Mouse (Mus musculus): ENCODE results near the gene Dusp16. TPM values are rescaled to one million over a fixed set of nuclear protein-coding genes. Genes with fewer than 3 reads are reported as not detected.

The Dusp16 gene
- total RNA-seq, 2 experiments from 2014 or later: 22.6 to 22.7 TPM

DNA sequence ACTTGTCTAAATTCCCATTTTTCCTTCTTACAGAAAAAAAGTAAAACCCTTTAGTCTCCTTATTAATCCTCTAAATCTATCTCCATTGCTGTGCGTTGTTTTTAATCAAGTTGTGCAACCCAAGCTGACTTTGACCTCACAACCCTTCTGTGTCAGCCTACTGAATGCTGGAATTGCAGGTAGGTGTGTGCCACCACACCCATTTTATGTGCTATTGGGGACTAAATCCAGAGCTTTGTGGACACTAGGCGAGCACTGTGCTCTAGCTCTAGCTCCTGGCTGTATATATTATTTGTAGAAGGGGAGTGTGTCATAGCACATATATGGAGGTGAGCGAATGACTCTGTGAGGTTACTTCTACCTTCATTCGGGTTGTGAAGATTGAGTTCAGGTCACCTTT, 41.3 kb downstream of the Dusp16 start:
- intact Hi-C loops (cut with DNase I): no loop called here
- DNase-seq: no peak

DNA sequence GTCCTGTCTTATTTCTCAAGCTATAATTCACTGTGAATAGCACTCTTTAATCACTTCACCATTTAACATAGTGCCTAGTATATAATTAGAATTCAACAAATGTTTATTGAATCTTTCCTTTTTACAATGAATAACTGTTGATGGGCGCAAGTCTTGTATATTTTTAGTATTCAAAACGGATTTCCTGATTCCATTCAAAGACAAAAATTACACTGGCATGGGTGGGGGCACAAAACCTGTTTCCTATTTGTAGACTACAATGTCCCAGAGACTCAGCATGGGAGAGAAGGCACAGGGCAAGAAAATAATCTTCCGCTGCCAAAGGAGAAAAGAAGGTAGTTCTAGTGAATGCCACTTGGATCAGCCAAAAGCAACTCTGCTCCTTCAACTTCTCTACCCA, 44.3 kb downstream of the Dusp16 start:
- intact Hi-C loops (cut with DNase I): no loop called here

DNA sequence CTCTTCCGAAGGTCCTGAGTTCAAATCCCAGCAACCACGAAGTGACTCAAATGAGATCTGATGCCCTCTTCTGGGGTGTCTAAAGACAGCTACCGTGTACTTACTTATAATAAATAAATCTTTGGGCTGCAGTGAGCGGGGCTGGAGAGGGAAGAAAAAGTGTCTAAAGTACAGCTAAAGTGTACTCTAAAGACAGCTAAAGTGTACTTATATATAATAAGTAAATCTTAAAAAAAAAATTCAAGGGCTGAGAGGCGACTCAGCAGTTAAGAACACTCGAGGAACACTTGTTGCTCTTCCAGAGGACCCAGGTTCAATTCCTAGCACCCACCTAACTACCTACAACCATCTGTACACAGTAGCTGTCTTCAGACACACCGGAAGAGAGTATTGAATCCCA, 46.5 kb downstream of the Dusp16 start:
- no peak for DNase-seq
- intact Hi-C loops (cut with DNase I): no loop called here

More for the DNA sequence above, 44.3 kb downstream of the Dusp16 start:
- DNase-seq: no peak

DNA sequence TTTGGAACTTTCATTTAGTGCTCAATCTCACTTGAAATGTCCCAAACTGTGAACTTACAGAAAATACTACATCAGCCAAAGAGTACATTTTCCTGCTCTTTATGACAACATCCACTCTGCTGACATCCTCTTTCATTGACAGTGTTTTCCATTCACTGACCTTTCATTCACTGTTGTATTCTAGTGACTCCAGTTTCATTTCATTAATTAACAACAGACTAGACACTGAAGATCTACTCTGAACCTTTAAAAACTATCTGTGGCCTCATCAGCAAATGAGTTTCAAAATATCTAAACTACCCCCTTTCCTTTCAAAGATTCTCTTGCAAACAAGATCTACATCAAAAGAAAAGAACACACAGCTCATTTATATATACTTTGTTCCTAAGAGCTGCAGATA, 48.9 kb downstream of the Dusp16 start:
- intact Hi-C loops (cut with DNase I): no loop called here

DNA sequence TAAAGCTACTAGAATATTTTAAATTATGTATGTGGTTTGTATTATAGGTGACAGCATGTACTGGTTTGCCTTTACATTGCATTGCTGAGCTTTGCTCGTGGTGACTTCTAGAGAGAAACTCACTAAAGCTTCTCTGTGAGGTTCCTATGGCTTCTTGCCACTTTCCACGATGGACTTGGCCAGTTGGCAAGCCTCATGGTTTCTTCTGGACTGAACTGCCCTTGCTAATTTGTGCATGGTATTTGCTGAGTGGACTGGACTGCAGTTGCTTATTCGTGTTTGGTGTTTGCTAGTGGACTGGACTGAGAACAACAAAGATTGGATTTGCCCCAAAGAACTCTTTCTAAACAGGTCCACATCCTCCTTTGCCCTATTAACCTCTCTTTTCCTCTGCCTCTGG, 55.6 kb downstream of the Dusp16 start:
- peak in 1 of 2 experiments; percentile 28 for DNase-seq
- intact Hi-C loops (cut with DNase I): loop anchor here (5.0 kb wide), 1 partner anchor 55 kb away; the partner anchor contains the start of gene Dusp16

More for the DNA sequence above, 48.9 kb downstream of the Dusp16 start:
- DNase-seq: no peak

DNA sequence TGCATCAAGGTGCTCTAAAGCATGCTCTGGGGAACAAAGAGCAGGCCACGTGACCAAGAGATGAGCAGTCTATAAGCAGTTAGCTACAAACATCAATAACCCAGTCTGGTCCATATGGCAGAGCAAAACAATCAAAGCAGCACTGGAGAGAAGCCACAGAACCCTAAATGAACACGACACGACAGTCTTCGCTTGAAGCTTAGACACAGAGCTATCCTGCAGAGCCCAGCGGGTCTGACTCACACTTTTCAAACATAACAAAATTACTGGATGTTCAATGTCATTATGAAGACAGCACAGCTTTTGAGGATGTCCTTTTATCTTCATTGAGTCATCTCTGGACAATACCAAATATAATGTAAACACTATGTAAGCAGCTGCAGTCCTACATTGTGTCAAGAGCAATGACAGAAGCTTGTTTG, 58.6 kb downstream of the Dusp16 start:
- DNase-seq: no peak
- intact Hi-C loops (cut with DNase I): no loop called here

DNA sequence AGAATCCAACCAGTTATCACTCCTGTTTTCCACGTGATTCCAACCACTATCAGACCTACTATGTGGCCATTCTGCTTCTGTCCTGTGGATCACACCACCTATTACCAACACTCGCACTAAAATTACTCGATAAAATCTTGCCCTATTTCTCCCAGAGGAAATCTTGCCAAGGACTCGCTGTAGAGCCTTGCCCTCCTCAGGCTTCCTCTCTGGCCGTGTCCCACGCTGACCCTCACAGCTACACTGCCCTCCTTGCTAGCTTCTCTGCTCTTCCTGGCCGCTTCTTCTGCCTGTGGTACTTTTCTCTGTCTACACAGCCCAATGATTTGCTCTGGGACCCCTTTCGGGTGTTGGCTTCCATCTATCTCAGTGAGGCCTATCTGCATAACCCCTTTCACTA, 59.6 kb downstream of the Dusp16 start:
- intact Hi-C loops (cut with DNase I): no loop called here
- no peak for DNase-seq

DNA sequence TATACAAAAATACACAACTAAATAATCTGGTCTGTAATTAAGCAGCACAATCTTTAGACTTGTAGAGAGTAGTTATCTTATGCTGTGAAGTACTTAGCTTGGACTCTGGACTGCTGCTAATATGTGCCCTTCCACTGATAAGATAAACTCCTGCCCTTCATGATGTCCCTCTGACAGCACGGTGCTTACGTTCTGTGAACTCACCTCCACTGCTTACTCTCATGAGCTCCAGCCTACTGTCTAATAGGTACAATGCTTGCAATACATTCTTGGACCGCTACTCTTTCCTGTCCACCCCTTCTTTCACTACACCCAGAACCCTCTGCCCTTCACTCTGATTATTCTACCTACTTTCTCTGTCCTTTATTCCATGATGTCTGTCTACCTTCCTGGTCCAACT, 61.4 kb downstream of the Dusp16 start:
- no peak for DNase-seq
- intact Hi-C loops (cut with DNase I): no loop called here

DNA sequence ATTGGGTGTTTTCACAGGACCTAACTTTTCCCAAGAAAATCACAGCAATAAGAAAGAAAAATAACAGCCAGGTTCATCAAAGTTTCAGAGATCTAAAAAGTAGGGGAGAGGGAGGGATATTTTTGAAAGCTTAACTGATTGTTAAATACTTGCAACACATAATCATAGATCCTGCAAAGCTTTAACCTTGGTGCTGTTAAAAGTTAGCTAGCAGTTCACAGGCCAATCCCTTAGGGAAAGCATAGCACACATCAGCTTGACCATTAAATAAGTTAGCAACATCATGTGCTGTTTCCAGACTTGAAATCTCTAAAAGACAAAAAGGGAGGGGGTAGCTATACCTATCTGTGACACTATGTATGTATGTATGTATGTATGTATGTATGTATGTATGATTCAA, 67.0 kb downstream of the Dusp16 start:
- intact Hi-C loops (cut with DNase I): no loop called here

DNA sequence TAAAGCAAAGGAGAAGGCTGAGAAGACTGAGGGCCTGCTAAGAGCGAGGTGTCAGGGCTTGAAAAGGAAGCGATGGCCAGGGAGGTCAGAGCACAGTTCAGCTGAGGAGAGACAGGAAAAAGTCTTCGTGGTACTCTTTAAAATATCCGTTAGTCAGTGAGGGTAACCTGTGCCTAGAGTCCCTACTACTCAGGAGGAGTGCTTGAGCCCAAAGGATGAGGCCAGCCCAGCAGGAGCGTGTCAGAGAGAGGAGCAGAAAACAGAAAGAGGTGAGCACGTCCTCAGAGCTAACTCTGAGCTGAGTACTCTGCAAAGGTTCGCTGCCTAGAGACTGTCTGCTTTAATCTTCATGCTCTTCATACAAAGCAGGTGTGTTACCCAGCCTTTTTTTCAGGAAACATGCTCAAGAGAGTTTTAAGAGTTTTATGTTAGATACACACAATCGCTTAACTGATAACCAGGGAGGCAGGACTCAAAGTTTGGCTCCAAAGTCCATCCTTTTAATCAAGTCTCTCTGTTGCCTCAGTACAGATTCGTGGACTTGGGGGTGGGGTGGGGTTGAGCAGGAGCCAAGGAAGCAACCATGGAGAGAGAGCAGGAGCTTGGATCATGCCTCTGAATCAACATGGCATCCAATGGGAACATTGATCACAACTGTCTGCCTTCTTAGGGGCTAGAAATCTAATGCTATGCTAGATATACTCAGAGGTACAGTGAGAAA, 68.4 kb downstream of the Dusp16 start:
- intact Hi-C loops (cut with DNase I): no loop called here
- DNase-seq: no peak

More for the DNA sequence above, 67.0 kb downstream of the Dusp16 start:
- DNase-seq: no peak

DNA sequence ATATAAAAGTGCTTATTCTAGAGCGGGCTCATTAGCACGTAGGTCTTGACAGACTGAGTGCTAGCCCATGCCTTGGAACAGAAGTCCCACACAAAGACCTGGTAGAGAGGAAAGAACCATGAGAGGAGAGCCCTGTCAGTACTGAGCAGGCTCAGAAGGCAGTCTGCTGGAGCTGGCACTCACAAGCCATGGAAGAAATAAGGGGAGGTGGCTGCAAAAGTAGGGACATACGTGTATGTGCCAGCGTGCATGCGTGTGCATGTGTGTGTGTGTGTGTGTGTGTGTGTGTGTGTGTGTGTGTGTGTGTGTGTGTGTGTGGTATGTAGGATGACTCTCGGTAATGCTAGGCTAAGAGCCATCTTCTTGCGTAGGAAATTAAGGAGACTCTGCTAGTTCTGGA, 69.1 kb downstream of the Dusp16 start:
- DNase-seq: no peak
- intact Hi-C loops (cut with DNase I): no loop called here

DNA sequence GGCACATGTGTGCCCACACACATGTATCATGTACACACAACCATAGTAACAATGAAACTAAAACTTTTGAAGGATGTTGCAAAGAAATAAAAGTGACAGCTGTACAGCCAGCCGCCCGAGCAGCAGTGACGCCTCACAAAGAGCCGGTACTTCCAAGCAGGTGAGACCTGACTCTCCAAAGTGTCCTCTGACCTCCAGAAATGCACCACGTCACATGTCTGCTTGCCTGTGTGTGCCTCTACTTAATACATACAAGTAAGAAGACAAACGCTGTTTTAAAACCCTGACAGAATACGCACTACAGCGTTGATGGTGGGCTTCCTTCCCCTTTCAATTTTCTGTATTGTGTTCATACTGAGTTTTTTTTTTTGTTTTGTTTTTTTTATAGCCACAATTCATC, 69.5 kb downstream of the Dusp16 start:
- no peak for DNase-seq
- intact Hi-C loops (cut with DNase I): no loop called here

DNA sequence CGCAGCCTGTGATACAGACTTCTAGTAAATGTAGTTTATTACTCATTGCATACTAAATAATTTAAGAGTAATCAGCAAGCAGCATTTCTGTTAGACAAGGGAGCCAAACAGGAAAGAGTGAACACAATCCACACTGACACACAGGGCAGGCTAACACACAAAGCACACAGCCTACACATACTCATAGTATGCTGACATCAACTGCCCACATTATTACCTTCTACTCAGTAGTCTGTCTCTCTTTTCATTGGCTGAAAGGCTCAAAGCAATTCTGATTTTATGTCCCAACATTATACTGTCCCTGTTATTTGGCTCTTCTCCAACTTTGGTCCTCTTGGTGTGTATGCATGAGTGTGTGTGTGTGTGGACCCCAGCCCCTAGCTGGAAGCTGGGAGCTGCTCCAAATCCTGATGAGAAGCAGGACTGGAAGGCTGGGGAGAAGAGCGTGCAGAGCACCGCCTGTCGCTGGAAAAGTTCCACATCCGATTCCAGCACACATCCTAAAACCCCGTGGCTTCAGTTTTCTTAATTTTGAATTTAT, 70.6 kb downstream of the Dusp16 start:
- no peak for DNase-seq
- intact Hi-C loops (cut with DNase I): no loop called here

DNA sequence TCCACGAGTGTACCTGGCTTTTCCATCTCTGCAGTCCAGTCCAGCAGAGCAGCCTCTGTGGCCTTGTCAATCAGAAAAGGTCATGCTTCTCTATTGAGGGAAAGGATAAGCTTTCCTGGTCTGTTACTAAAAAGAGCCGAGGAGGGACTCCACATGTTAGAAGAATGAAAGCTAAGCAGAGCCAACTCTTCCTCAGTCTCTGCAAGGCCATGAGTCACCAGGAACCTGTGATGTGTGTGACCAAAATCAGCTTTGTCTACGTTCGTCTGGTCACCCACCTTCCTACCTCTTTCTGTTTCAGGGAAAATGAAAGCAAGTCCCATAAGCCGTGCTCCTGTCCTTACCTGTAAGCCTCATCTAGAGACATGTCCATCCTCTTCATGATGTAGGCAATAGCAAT, 72.3 kb downstream of the Dusp16 start:
- no peak for DNase-seq
- intact Hi-C loops (cut with DNase I): no loop called here

DNA sequence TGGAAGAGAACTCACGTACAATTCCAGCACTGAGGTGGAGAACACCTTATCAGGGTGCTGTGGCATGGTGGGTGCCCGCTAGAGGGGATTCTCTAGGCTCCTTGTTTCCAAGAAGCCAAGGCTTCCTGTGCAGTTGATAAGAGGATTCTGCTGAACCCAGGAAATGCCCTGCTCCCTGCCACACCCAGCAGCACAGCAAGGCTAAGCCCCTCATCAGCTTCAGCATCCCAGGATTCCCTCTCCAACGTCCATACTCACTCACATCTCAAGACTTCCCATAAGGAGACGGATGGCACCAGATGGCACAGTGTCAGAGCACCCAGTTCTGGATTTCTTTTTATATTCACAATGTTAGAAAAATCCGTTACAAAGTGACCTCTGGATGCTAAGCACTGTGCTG, 73.3 kb downstream of the Dusp16 start:
- intact Hi-C loops (cut with DNase I): loop anchor here (5.0 kb wide), 2 partner anchors 47 to 73 kb away; partner anchors contain the start of gene Dusp16
- no peak for DNase-seq

DNA sequence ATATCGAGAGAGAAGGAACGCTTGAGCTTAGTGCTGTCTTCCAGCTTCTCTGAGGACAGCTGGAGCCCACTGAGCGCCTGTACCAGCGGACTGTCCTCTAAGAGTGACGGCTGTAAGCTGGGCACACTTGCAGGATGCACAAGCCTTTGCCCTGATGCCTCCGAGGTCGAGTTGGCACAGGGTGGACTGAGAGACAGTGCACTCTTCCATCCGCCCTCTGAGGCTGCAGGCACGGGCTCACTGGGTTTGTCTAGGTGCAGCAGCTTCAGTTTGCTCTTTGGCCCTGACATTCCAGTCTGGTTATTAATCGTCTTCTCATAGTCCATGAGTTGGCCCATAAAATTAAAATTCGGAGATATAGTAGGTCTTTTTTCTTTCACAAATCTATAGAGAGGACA, 73.8 kb downstream of the Dusp16 start:
- DNase-seq: no peak
- intact Hi-C loops (cut with DNase I): loop anchor here (5.0 kb wide), 2 partner anchors 46 to 74 kb away; partner anchors contain the start of gene Dusp16

DNA sequence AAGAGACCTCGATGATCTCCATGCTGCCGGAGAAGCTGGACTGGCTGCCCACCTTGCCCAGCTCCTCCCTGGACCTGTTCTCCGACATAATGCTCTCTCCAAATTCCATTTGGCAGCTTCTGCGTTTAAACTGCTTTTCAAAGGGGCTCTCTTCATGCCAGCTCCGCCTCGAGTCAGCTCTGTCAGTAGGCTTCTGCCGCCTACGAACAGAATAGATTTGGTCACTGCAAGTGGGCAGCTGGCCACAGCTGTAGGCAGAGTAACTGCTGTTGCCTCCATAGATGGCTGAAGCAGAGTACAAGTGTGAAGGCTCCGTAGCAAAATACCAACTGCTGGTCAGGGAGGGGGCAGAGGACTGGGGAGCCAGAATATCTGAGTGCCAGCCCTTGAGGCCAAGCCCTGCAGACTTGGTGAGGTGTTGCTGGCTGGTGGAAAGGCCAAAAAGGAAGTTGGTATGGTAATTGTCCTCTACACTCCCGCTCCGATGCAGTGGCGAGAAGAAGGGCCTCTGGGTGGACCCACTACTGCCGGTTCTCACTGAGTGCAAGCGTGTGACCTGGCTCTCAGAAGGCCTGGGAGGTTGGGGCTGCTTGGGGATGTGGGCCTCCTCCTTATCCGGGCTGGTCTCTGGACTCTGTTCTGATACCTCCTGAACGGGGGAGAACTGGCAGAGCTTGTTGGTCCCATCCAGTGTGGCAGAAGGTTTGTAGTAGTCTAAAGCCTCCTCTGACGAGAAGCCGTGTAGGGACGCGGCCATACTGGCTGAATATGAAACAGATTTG, 74.3 kb downstream of the Dusp16 start:
- intact Hi-C loops (cut with DNase I): loop anchor here (5.0 kb wide), 2 partner anchors 46 to 74 kb away; partner anchors contain the start of gene Dusp16
- DNase-seq: no peak

DNA sequence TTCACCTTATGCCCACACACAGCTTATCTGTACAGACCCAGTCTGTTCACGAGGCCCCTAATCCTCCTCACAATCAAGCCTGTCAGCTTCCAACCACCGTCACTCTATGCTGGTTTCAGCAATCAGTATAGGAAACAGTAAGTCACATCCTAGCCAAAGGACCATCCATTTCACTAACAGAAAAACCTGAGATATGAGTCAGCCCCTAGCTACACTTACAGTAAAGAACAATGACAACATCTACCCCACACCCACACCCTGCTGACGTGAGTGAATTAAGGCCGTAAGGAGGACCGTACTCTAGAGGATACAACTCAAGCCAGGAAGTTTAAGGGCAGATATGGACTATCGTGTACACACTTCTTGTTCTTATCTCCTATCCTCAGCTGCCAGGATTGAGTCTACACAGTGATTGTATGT, 76.2 kb downstream of the Dusp16 start:
- no peak for DNase-seq
- intact Hi-C loops (cut with DNase I): loop anchor here (5.0 kb wide), 2 partner anchors 44 to 76 kb away; partner anchors contain the start of gene Dusp16

DNA sequence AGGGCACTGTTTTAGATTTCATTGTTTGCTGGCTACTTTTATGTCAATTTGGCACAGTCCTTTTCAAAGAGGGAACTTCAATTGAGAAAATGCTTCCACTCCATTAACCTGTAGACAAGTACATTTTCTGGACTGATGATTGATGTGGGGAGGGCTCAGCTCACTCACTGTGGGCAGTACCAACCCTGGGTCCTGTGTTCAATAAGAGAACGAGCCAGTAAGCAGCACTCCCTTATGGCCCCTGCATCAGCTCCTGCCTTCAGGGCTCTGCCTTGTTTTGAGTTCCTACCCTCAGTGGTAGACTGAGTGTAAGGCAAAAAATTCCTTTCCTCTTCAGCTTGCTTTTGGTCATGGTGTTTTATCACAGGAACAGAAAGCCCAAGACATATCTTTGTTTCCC, 78.5 kb downstream of the Dusp16 start:
- intact Hi-C loops (cut with DNase I): no loop called here
- DNase-seq: no peak

DNA sequence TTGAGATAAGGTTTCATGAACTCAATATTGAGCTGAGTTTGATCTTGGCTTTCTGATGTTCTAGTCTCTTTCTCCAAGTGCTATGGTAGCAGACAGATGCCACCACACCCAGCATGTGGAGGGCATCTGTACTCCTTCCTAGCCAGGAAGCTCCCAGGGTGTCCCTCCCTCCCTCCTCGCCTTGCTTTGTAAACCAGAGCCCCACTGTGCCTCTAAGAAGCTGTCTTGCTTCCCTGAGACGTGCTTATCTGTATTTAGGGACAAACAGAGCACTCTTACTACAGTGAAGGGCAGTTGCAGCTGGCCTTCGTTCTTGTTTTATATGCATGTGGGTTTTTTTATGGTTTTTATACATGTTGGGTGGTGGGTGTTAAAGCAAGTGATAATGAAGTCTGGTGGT, 79.1 kb downstream of the Dusp16 start:
- intact Hi-C loops (cut with DNase I): no loop called here
- no peak for DNase-seq

DNA sequence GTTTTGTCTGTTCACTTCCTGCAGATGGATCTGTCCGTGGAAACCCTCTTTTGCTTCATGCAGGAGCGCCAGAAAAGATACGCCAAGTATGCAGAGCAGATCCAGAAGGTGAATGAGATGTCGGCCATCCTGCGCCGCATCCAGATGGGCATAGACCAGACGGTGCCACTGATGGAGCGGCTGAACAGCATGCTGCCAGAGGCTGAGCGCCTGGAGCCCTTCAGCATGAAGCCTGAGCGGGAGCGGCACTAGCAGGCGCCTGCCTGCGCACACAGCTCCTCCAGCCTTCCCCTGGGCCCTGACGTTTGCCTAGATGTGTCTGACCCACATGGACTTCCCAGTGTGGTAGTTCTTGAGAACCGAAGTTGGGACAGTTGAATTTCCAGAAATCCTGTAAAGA, 82.4 kb downstream of the Dusp16 start:
- intact Hi-C loops (cut with DNase I): no loop called here
- DNase-seq: no peak

Data from heart, postnatal 14 days (tissue).